Mouse (Mus musculus) midbrain, embryonic 15.5 days (tissue): ENCODE measurements at regions not wholly inside any gene's neighbourhood (a gene's known extent, or its start where the extent isn't known, plus 50 kb on each side); places are given as distances from the start of the nearest gene placed in this dataset.
"Not testable (repeated sequence)": the region's sequence is repeated elsewhere in the genome, so short reads cannot be mapped to it uniquely, and the experiment has no call there.

Source experiments
- ATAC-seq: fragments of 200-750 bp; cut with Nextera tagmentation; replicated peaks from 2 replicates; pipeline ENCODE4 v1.8.0; 2017; ENCODE audit warnings: moderate TSS enrichment
- H3K27ac ChIP-seq: fragments of 300-500 bp; sonication (generic); 2 replicates; pipeline ENCODE4 v1.5.1; 2015; ENCODE audit warnings: mild to moderate bottlenecking, inconsistent platforms
- H3K27me3 ChIP-seq: fragments of 300-500 bp; sonication (generic); replicated peaks from 2 replicates; pipeline ENCODE4 v1.6.1; 2015; ENCODE audit warnings: inconsistent platforms
- H3K36me3 ChIP-seq: fragments of 300-500 bp; sonication (generic); replicated peaks from 2 replicates; pipeline ENCODE4 v1.6.1; 2015; ENCODE audit warnings: inconsistent platforms
- H3K4me1 ChIP-seq: fragments of 300-500 bp; sonication (generic); 2 replicates; pipeline ENCODE4 v1.6.1; 2015; ENCODE audit warnings: inconsistent platforms
- H3K4me2 ChIP-seq: fragments of 300-500 bp; sonication (generic); 2 replicates; pipeline ENCODE4 v1.6.1; 2015; ENCODE audit warnings: inconsistent platforms, mild to moderate bottlenecking, moderate library complexity
- H3K4me3 ChIP-seq: fragments of 300-500 bp; sonication (generic); 2 replicates; pipeline ENCODE4 v1.5.1; 2015; ENCODE audit warnings: mild to moderate bottlenecking, inconsistent platforms
- H3K9ac ChIP-seq: fragments of 300-500 bp; sonication (generic); 2 replicates; pipeline ENCODE4 v1.6.1; 2015; ENCODE audit warnings: mild to moderate bottlenecking, inconsistent platforms
- H3K9me3 ChIP-seq: fragments of 300-500 bp; sonication (generic); 2 replicates; pipeline ENCODE4 v1.6.1; 2016; ENCODE audit warnings: inconsistent platforms
- WGBS: fragments of 180-500 bp; shearing (Covaris S2); methylation state at CpG from one replicate; pipeline ENCODE4 v1.1.7; 2015; ENCODE audit warnings: mixed read lengths; 5-methylcytosine and 5-hydroxymethylcytosine counted together

GRCm38 (mm10) chr16:50023885-50024284 is 223.6 kb downstream of the Cd47 start:
- Histone ChIP-seq H3K9ac (no peak overlapping the region), H3K4me2 (no peak overlapping the region), H3K4me3 (no peak overlapping the region), H3K4me1 (peaks cover 8% of the 10 kb centered on the region; the same call in 1 of the 2 replicates), H3K27ac (no peak overlapping the region), H3K27me3 (no peaks in the 10 kb centered on the region), H3K9me3 (no peaks in the 10 kb centered on the region), H3K36me3 (no peaks in the 10 kb centered on the region)
- ATAC-seq, result no peak
- 95% methylated on average over 1 of the region's 1 CpGs for WGBS

GRCm38 (mm10) chr16:50026100-50026884 is 226.0 kb downstream of the Cd47 start:
- no peaks in the 10 kb centered on the region for H3K36me3 ChIP-seq
- H3K27me3 ChIP-seq, result no peaks in the 10 kb centered on the region
- H3K27ac ChIP-seq, result no peak overlapping the region
- ATAC-seq, result no peak
- H3K4me1 ChIP-seq, result peaks cover 8% of the 10 kb centered on the region; the same call in 1 of the 2 replicates
- H3K9me3 ChIP-seq, result no peaks in the 10 kb centered on the region
- WGBS, result 29% methylated on average over 3 of the region's 3 CpGs
- no peak overlapping the region for H3K9ac ChIP-seq
- no peak overlapping the region for H3K4me3 ChIP-seq
- H3K4me2 ChIP-seq, result no peak overlapping the region

GRCm38 (mm10) chr16:50027189-50027588 is 226.9 kb downstream of the Cd47 start:
- H3K9me3 ChIP-seq, result no peaks in the 10 kb centered on the region

GRCm38 (mm10) chr16:50029711-50030110 is 229.4 kb downstream of the Cd47 start:
- Histone ChIP-seq H3K4me2 (no peak overlapping the region), H3K27me3 (no peaks in the 10 kb centered on the region), H3K4me1 (peaks cover 8% of the 10 kb centered on the region; the same call in 1 of the 2 replicates), H3K9me3 (no peaks in the 10 kb centered on the region), H3K27ac (no peak overlapping the region), H3K9ac (no peak overlapping the region), H3K4me3 (no peak overlapping the region), H3K36me3 (no peaks in the 10 kb centered on the region)
- 80% methylated on average over 1 of the region's 1 CpGs for WGBS
- no peak for ATAC-seq

More at GRCm38 (mm10) chr16:50027189-50027588, 226.9 kb downstream of the Cd47 start:
- WGBS, result 43% methylated on average over 2 of the region's 2 CpGs
- no peak overlapping the region for H3K27ac ChIP-seq
- no peak overlapping the region for H3K4me2 ChIP-seq
- H3K9ac ChIP-seq, result no peak overlapping the region
- H3K4me1 ChIP-seq, result peaks cover 8% of the 10 kb centered on the region; the same call in 1 of the 2 replicates
- no peak overlapping the region for H3K4me3 ChIP-seq
- ATAC-seq, result no peak
- H3K27me3 ChIP-seq, result no peaks in the 10 kb centered on the region
- H3K36me3 ChIP-seq, result no peaks in the 10 kb centered on the region

- H3K36me3 ChIP-seq, H3K4me1 ChIP-seq, H3K4me3 ChIP-seq, H3K4me2 ChIP-seq, H3K9me3 ChIP-seq, H3K27me3 ChIP-seq, H3K9ac ChIP-seq, H3K27ac ChIP-seq: not testable (repeated sequence)
- peak; percentile 63; the same call in 1 of the 2 replicates for ATAC-seq
Measured at GRCm38 (mm10) chr16:50030355-50030754, 230.0 kb downstream of the Cd47 start.

GRCm38 (mm10) chr16:50030905-50031369 is 230.6 kb downstream of the Cd47 start:
- no peak overlapping the region for H3K9ac ChIP-seq
- H3K9me3 ChIP-seq, result no peaks in the 10 kb centered on the region
- ATAC-seq, result no peak
- H3K27ac ChIP-seq, result no peak overlapping the region
- H3K4me2 ChIP-seq, result no peak overlapping the region
- no peaks in the 10 kb centered on the region for H3K27me3 ChIP-seq
- H3K4me1 ChIP-seq, result peaks cover 8% of the 10 kb centered on the region; the same call in 1 of the 2 replicates
- H3K36me3 ChIP-seq, result no peaks in the 10 kb centered on the region
- no peak overlapping the region for H3K4me3 ChIP-seq
- 75% methylated on average over 2 of the region's 2 CpGs for WGBS

- ATAC-seq, result no peak
- Histone ChIP-seq H3K27ac (no peak overlapping the region), H3K4me2 (no peak overlapping the region), H3K9me3 (no peaks in the 10 kb centered on the region), H3K36me3 (no peaks in the 10 kb centered on the region), H3K4me3 (no peak overlapping the region), H3K9ac (no peak overlapping the region), H3K27me3 (no peaks in the 10 kb centered on the region), H3K4me1 (peaks cover 4% of the 10 kb centered on the region; the same call in 1 of the 2 replicates)
- 89% methylated on average over 2 of the region's 2 CpGs for WGBS
Measured at GRCm38 (mm10) chr16:50032798-50033197, 232.5 kb downstream of the Cd47 start.

- H3K36me3 ChIP-seq, result no peaks in the 10 kb centered on the region
- H3K27ac ChIP-seq, result no peak overlapping the region
- ATAC-seq, result peak; percentile 65
- no peak overlapping the region for H3K4me3 ChIP-seq
- H3K9ac ChIP-seq, result no peak overlapping the region
- 31% methylated on average over 5 of the region's 5 CpGs for WGBS
- H3K27me3 ChIP-seq, result no peaks in the 10 kb centered on the region
- peak overlapping the region; percentile 20; the same call in 1 of the 2 replicates for H3K4me2 ChIP-seq
- peaks cover 4% of the 10 kb centered on the region; the same call in 1 of the 2 replicates for H3K4me1 ChIP-seq
- no peaks in the 10 kb centered on the region for H3K9me3 ChIP-seq
Measured at GRCm38 (mm10) chr16:50036296-50036734, 236.0 kb downstream of the Cd47 start.

- no peak overlapping the region for H3K27ac ChIP-seq
- H3K9me3 ChIP-seq, result no peaks in the 10 kb centered on the region
- H3K4me3 ChIP-seq, result no peak overlapping the region
- WGBS, result 83% methylated on average over 1 of the region's 1 CpGs
- peaks cover 4% of the 10 kb centered on the region; the same call in 1 of the 2 replicates for H3K4me1 ChIP-seq
- H3K36me3 ChIP-seq, result no peaks in the 10 kb centered on the region
- H3K27me3 ChIP-seq, result no peaks in the 10 kb centered on the region
- H3K9ac ChIP-seq, result no peak overlapping the region
- ATAC-seq, result no peak
- H3K4me2 ChIP-seq, result no peak overlapping the region
Measured at GRCm38 (mm10) chr16:50044103-50044502, 243.8 kb downstream of the Cd47 start.

- 9% methylated on average over 32 of the region's 32 CpGs for WGBS
- H3K9ac ChIP-seq, result peak overlapping the region; percentile 26; the same call in 1 of the 2 replicates
- H3K27ac ChIP-seq, result no peak overlapping the region
Measured at GRCm38 (mm10) chr16:50045552-50046547, 245.5 kb downstream of the Cd47 start.

GRCm38 (mm10) chr16:50063540-50063939 is 263.2 kb downstream of the Cd47 start:
- 93% methylated on average over 4 of the region's 4 CpGs for WGBS
- H3K36me3 ChIP-seq, result no peaks in the 10 kb centered on the region
- no peak overlapping the region for H3K4me2 ChIP-seq
- no peak overlapping the region for H3K4me3 ChIP-seq
- H3K27ac ChIP-seq, result no peak overlapping the region
- H3K9ac ChIP-seq, result no peak overlapping the region
- H3K4me1 ChIP-seq, result no peaks in the 10 kb centered on the region
- H3K27me3 ChIP-seq, result no peaks in the 10 kb centered on the region
- no peaks in the 10 kb centered on the region for H3K9me3 ChIP-seq
- no peak for ATAC-seq

More at GRCm38 (mm10) chr16:50045552-50046547, 245.5 kb downstream of the Cd47 start:
- Histone ChIP-seq H3K4me1 (peaks cover 4% of the 10 kb centered on the region; the same call in 1 of the 2 replicates), H3K4me3 (peak overlapping the region; percentile 37), H3K4me2 (peak overlapping the region; percentile 55), H3K27me3 (no peaks in the 10 kb centered on the region), H3K9me3 (no peaks in the 10 kb centered on the region), H3K36me3 (no peaks in the 10 kb centered on the region)
- peak; percentile 92 for ATAC-seq
